Mouse (Mus musculus): ENCODE data around the gene Pld5. TPM values are rescaled to one million over a fixed set of nuclear protein-coding genes. Genes with fewer than 3 reads are reported as not detected.

The Pld5 gene
- total RNA-seq, 1 experiment from 2014 or later = not detected

- no peak for ATAC-seq (replicated peaks in 1 of 2; ENCODE audit: insufficient read depth in 1 of 2, low FRiP score in 2 of 2, low TSS enrichment in 1 of 2, low read depth in 1 of 2, poor library complexity in 2 of 2, severe bottlenecking in 2 of 2)
These were observed 78.8 kb downstream of the Pld5 start for GRCm38 (mm10) chr1:176196341-176196740.

- no peak for ATAC-seq (replicated peaks in 1 of 2; ENCODE audit: insufficient read depth in 1 of 2, low FRiP score in 2 of 2, low TSS enrichment in 1 of 2, low read depth in 1 of 2, poor library complexity in 2 of 2, severe bottlenecking in 2 of 2)
These were observed 80.4 kb downstream of the Pld5 start for GRCm38 (mm10) chr1:176194727-176195126.

GRCm38 (mm10) chr1:176183991-176184390 is 91.1 kb downstream of the Pld5 start:
- ATAC-seq (replicated peaks in 1 of 2; ENCODE audit: insufficient read depth in 1 of 2, low FRiP score in 2 of 2, low TSS enrichment in 1 of 2, low read depth in 1 of 2, poor library complexity in 2 of 2, severe bottlenecking in 2 of 2) = no peak

- no peak for ATAC-seq (replicated peaks in 1 of 2; ENCODE audit: insufficient read depth in 1 of 2, low FRiP score in 2 of 2, low TSS enrichment in 1 of 2, low read depth in 1 of 2, poor library complexity in 2 of 2, severe bottlenecking in 2 of 2)
These were observed 100.1 kb downstream of the Pld5 start for GRCm38 (mm10) chr1:176174971-176175370.

- ATAC-seq (replicated peaks in 1 of 2; ENCODE audit: insufficient read depth in 1 of 2, low FRiP score in 2 of 2, low TSS enrichment in 1 of 2, low read depth in 1 of 2, poor library complexity in 2 of 2, severe bottlenecking in 2 of 2) = no peak
These were observed 107.3 kb downstream of the Pld5 start for GRCm38 (mm10) chr1:176167784-176168183.

GRCm38 (mm10) chr1:176167114-176167513 is 108.0 kb downstream of the Pld5 start:
- ATAC-seq (replicated peaks in 1 of 2; ENCODE audit: insufficient read depth in 1 of 2, low FRiP score in 2 of 2, low TSS enrichment in 1 of 2, low read depth in 1 of 2, poor library complexity in 2 of 2, severe bottlenecking in 2 of 2) = no peak

- no peak for ATAC-seq (replicated peaks in 1 of 2; ENCODE audit: insufficient read depth in 1 of 2, low FRiP score in 2 of 2, low TSS enrichment in 1 of 2, low read depth in 1 of 2, poor library complexity in 2 of 2, severe bottlenecking in 2 of 2)
These were observed 129.8 kb downstream of the Pld5 start for GRCm38 (mm10) chr1:176145306-176145705.

- no peak for ATAC-seq (replicated peaks in 1 of 2; ENCODE audit: insufficient read depth in 1 of 2, low FRiP score in 2 of 2, low TSS enrichment in 1 of 2, low read depth in 1 of 2, poor library complexity in 2 of 2, severe bottlenecking in 2 of 2)
These were observed 140.7 kb downstream of the Pld5 start for GRCm38 (mm10) chr1:176134379-176134778.

- no peak for ATAC-seq (replicated peaks in 1 of 2; ENCODE audit: insufficient read depth in 1 of 2, low FRiP score in 2 of 2, low TSS enrichment in 1 of 2, low read depth in 1 of 2, poor library complexity in 2 of 2, severe bottlenecking in 2 of 2)
These were observed 149.3 kb downstream of the Pld5 start for GRCm38 (mm10) chr1:176125771-176126170.

GRCm38 (mm10) chr1:176124441-176124840 is 150.7 kb downstream of the Pld5 start:
- no peak for ATAC-seq (replicated peaks in 1 of 2; ENCODE audit: insufficient read depth in 1 of 2, low FRiP score in 2 of 2, low TSS enrichment in 1 of 2, low read depth in 1 of 2, poor library complexity in 2 of 2, severe bottlenecking in 2 of 2)

- ATAC-seq (replicated peaks in 1 of 2; ENCODE audit: insufficient read depth in 1 of 2, low FRiP score in 2 of 2, low TSS enrichment in 1 of 2, low read depth in 1 of 2, poor library complexity in 2 of 2, severe bottlenecking in 2 of 2) = no peak
These were observed 151.3 kb downstream of the Pld5 start for GRCm38 (mm10) chr1:176123781-176124180.

GRCm38 (mm10) chr1:176115604-176116003 is 159.5 kb downstream of the Pld5 start:
- no peak for ATAC-seq (replicated peaks in 1 of 2; ENCODE audit: insufficient read depth in 1 of 2, low FRiP score in 2 of 2, low TSS enrichment in 1 of 2, low read depth in 1 of 2, poor library complexity in 2 of 2, severe bottlenecking in 2 of 2)

- no peak for ATAC-seq (replicated peaks in 1 of 2; ENCODE audit: insufficient read depth in 1 of 2, low FRiP score in 2 of 2, low TSS enrichment in 1 of 2, low read depth in 1 of 2, poor library complexity in 2 of 2, severe bottlenecking in 2 of 2)
These were observed 176.3 kb downstream of the Pld5 start for GRCm38 (mm10) chr1:176098685-176099320.

GRCm38 (mm10) chr1:176092119-176092518 is 183.0 kb downstream of the Pld5 start:
- ATAC-seq (replicated peaks in 1 of 2; ENCODE audit: insufficient read depth in 1 of 2, low FRiP score in 2 of 2, low TSS enrichment in 1 of 2, low read depth in 1 of 2, poor library complexity in 2 of 2, severe bottlenecking in 2 of 2) = no peak

GRCm38 (mm10) chr1:176089382-176089781 is 185.7 kb downstream of the Pld5 start:
- no peak for ATAC-seq (replicated peaks in 1 of 2; ENCODE audit: insufficient read depth in 1 of 2, low FRiP score in 2 of 2, low TSS enrichment in 1 of 2, low read depth in 1 of 2, poor library complexity in 2 of 2, severe bottlenecking in 2 of 2)

- no peak for ATAC-seq (replicated peaks in 1 of 2; ENCODE audit: insufficient read depth in 1 of 2, low FRiP score in 2 of 2, low TSS enrichment in 1 of 2, low read depth in 1 of 2, poor library complexity in 2 of 2, severe bottlenecking in 2 of 2)
These were observed 189.0 kb downstream of the Pld5 start for GRCm38 (mm10) chr1:176085952-176086648.

GRCm38 (mm10) chr1:176082306-176082705 is 192.8 kb downstream of the Pld5 start:
- peak; percentile 42 to 56; a peak in 2 of 4 replicates for ATAC-seq (replicated peaks in 1 of 2; ENCODE audit: insufficient read depth in 1 of 2, low FRiP score in 2 of 2, low TSS enrichment in 1 of 2, low read depth in 1 of 2, poor library complexity in 2 of 2, severe bottlenecking in 2 of 2)

GRCm38 (mm10) chr1:176080969-176081368 is 194.1 kb downstream of the Pld5 start:
- no peak for ATAC-seq (replicated peaks in 1 of 2; ENCODE audit: insufficient read depth in 1 of 2, low FRiP score in 2 of 2, low TSS enrichment in 1 of 2, low read depth in 1 of 2, poor library complexity in 2 of 2, severe bottlenecking in 2 of 2)

- ATAC-seq (replicated peaks in 1 of 2; ENCODE audit: insufficient read depth in 1 of 2, low FRiP score in 2 of 2, low TSS enrichment in 1 of 2, low read depth in 1 of 2, poor library complexity in 2 of 2, severe bottlenecking in 2 of 2) = no peak
These were observed 196.7 kb downstream of the Pld5 start for GRCm38 (mm10) chr1:176078410-176078809.

Data from hematopoietic stem cell, adult 5-6 weeks (primary cell).